Mouse (Mus musculus): Measurements from ENCODE around the gene Myo1c. TPM values are rescaled to one million over a fixed set of nuclear protein-coding genes. Genes with fewer than 3 reads are reported as not detected.
A peak's percentile ranks its signal among the peaks of the same experiment; 100 is the strongest.

Gene Myo1c
- polyA plus RNA-seq, 1 experiment = 166 TPM

- Histone ChIP-seq H3K79me2 (ENCODE audit: control insufficient read depth, insufficient read depth) (no peaks in the 10 kb centered on the region), H3K27me3 (ENCODE audit: control insufficient read depth, insufficient read depth, insufficient read length) (no peaks in the 10 kb centered on the region), H3K79me3 (ENCODE audit: low read depth) (peaks cover 1% of the 10 kb centered on the region), H3ac (ENCODE audit: control insufficient read depth, insufficient read length, low read depth) (no peak overlapping the region), H3K36me3 (ENCODE audit: control insufficient read depth, insufficient read depth) (peaks cover 79% of the 10 kb centered on the region), H3K4me3 (ENCODE audit: insufficient read depth, poor library complexity, severe bottlenecking) (no peak overlapping the region)
- TF ChIP-seq MYOG (IDR thresholded peaks at IDR 0.05; ENCODE audit: control insufficient read depth, extremely low read depth, insufficient read length) (no peak), MYOD1 (IDR thresholded peaks at IDR 0.05; ENCODE audit: control insufficient read depth, insufficient read length, low read depth) (no peak), CEBPB (IDR thresholded peaks at IDR 0.05; ENCODE audit: low read depth) (no peak)
Observed at GRCm38 (mm10) chr11:75622588-75623329, 27.5 kb upstream of the Myo1c start.

DNA sequence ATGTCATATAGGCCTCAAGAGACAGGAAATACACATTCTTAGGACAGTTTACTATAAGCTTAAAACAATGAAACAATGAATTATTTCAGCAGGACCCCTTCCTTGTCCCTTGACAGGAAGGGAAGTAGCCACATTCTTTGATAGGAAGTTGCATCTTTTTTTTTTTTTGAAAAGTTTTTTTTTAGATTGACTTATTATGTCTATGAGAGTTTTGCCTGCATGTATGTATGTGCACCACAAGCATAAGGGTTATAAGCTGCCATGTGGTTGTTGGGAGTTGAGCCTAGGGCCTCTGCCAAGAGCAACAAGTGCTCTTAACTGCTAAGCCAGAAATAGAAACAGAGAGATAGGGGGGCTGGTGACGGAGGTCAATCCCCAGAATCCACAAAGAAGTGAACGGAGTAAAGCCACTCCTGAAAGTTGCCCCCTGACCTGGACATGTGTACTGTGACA is 26.2 kb upstream of the Myo1c start:
- H3K4me3 ChIP-seq (ENCODE audit: insufficient read depth, poor library complexity, severe bottlenecking) = no peak overlapping the region
- H3K79me2 ChIP-seq (ENCODE audit: control insufficient read depth, insufficient read depth) = no peaks in the 10 kb centered on the region
- no peak overlapping the region for H3ac ChIP-seq (ENCODE audit: control insufficient read depth, insufficient read length, low read depth)
- H3K27me3 ChIP-seq (ENCODE audit: control insufficient read depth, insufficient read depth, insufficient read length) = no peaks in the 10 kb centered on the region
- peaks cover 1% of the 10 kb centered on the region for H3K79me3 ChIP-seq (ENCODE audit: low read depth)
- H3K36me3 ChIP-seq (ENCODE audit: control insufficient read depth, insufficient read depth) = peaks cover 86% of the 10 kb centered on the region
- TF ChIP-seq CTCF (IDR thresholded peaks at IDR 0.05; ENCODE audit: control insufficient read depth, insufficient read depth, insufficient read length) (no peak), MYOG (IDR thresholded peaks at IDR 0.05; ENCODE audit: control insufficient read depth, extremely low read depth, insufficient read length) (no peak), MAX (IDR thresholded peaks at IDR 0.05) (no peak), CEBPB (IDR thresholded peaks at IDR 0.05; ENCODE audit: low read depth) (no peak)

- H3K79me2 ChIP-seq (ENCODE audit: control insufficient read depth, insufficient read depth) = no peaks in the 10 kb centered on the region
- no peak for TF ChIP-seq MYOG (IDR thresholded peaks at IDR 0.05; ENCODE audit: control insufficient read depth, extremely low read depth, insufficient read length)
- TF ChIP-seq MAX (IDR thresholded peaks at IDR 0.05) = no peak
- no peak for TF ChIP-seq MYOD1 (IDR thresholded peaks at IDR 0.05; ENCODE audit: control insufficient read depth, insufficient read length, low read depth)
- no peak for TF ChIP-seq CTCF (IDR thresholded peaks at IDR 0.05; ENCODE audit: control insufficient read depth, insufficient read depth, insufficient read length)
- no peak for TF ChIP-seq CEBPB (IDR thresholded peaks at IDR 0.05; ENCODE audit: low read depth)
- no peak for TF ChIP-seq USF1 (IDR thresholded peaks at IDR 0.05; ENCODE audit: low read depth)
- TF ChIP-seq FOSL1 (IDR thresholded peaks at IDR 0.05; ENCODE audit: insufficient read depth, low read length, poor library complexity, severe bottlenecking) = no peak
- H3ac ChIP-seq (ENCODE audit: control insufficient read depth, insufficient read length, low read depth) = no peak overlapping the region
- peaks cover 75% of the 10 kb centered on the region for H3K36me3 ChIP-seq (ENCODE audit: control insufficient read depth, insufficient read depth)
- H3K4me3 ChIP-seq (ENCODE audit: insufficient read depth, poor library complexity, severe bottlenecking) = no peak overlapping the region
- no peaks in the 10 kb centered on the region for H3K27me3 ChIP-seq (ENCODE audit: control insufficient read depth, insufficient read depth, insufficient read length)
- H3K79me3 ChIP-seq (ENCODE audit: low read depth) = peaks cover 1% of the 10 kb centered on the region
Observed at GRCm38 (mm10) chr11:75625820-75626219, 24.5 kb upstream of the Myo1c start.

GRCm38 (mm10) chr11:75630098-75630497 is 20.2 kb upstream of the Myo1c start:
- Histone ChIP-seq H3K4me3 (ENCODE audit: insufficient read depth, poor library complexity, severe bottlenecking) (peak overlapping the region; percentile 45), H3K36me3 (ENCODE audit: control insufficient read depth, insufficient read depth) (peaks cover 40% of the 10 kb centered on the region), H3K79me3 (ENCODE audit: low read depth) (no peaks in the 10 kb centered on the region), H3ac (ENCODE audit: control insufficient read depth, insufficient read length, low read depth) (peak overlapping the region; percentile 87), H3K79me2 (ENCODE audit: control insufficient read depth, insufficient read depth) (no peaks in the 10 kb centered on the region), H3K27me3 (ENCODE audit: control insufficient read depth, insufficient read depth, insufficient read length) (no peaks in the 10 kb centered on the region)
- TF ChIP-seq FOSL1 (IDR thresholded peaks at IDR 0.05; ENCODE audit: insufficient read depth, low read length, poor library complexity, severe bottlenecking) (no peak), CEBPB (IDR thresholded peaks at IDR 0.05; ENCODE audit: low read depth) (no peak), MYOD1 (IDR thresholded peaks at IDR 0.05; ENCODE audit: control insufficient read depth, insufficient read length, low read depth) (no peak), MAX (IDR thresholded peaks at IDR 0.05) (no peak), MYOG (IDR thresholded peaks at IDR 0.05; ENCODE audit: control insufficient read depth, extremely low read depth, insufficient read length) (no peak), CTCF (IDR thresholded peaks at IDR 0.05; ENCODE audit: control insufficient read depth, insufficient read depth, insufficient read length) (no peak), USF1 (IDR thresholded peaks at IDR 0.05; ENCODE audit: low read depth) (no peak)

DNA sequence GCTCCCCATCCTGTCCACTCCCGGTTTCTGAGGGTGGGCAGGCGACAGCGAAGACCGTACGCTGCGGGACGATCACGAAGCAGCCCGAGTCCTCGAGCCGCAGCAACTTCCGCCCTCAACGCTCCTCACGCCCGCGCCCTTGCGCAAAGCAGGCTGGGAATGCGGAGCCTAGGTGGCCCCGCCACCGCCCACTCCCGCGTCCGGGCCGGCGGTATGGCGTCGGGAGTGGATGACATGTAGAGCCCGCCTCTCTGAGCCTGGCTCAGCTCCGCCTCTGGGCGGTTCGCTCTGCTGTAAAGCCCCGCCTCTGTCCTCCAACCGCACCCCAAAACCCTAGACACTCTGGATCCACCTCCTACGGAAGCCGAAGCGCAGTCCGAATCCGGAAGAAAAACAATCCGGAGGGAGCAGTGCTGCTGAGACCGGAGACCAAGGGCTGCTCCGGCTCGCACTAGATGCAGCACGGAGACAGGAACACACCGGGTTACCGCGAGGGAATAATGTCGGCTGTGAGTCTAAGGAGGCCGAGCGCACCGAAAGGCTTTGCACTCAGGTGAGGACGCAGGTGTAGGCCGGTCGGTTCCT is 19.6 kb upstream of the Myo1c start, which contains the start of gene Inpp5k:
Inpp5k (plus strand) TSS at position 344 of the 585 bp plus-strand sequence.
- Histone ChIP-seq H3K79me2 (ENCODE audit: control insufficient read depth, insufficient read depth) (no peaks in the 10 kb centered on the region), H3K79me3 (ENCODE audit: low read depth) (no peaks in the 10 kb centered on the region), H3K36me3 (ENCODE audit: control insufficient read depth, insufficient read depth) (peaks cover 34% of the 10 kb centered on the region), H3ac (ENCODE audit: control insufficient read depth, insufficient read length, low read depth) (peak within 1 kb of the TSS; percentile 87), H3K4me3 (ENCODE audit: insufficient read depth, poor library complexity, severe bottlenecking) (peak within 1 kb of the TSS; percentile 45), H3K27me3 (ENCODE audit: control insufficient read depth, insufficient read depth, insufficient read length) (no peaks in the 10 kb centered on the region)
- TF ChIP-seq CTCF (IDR thresholded peaks at IDR 0.05; ENCODE audit: control insufficient read depth, insufficient read depth, insufficient read length) (no peak), CEBPB (IDR thresholded peaks at IDR 0.05; ENCODE audit: low read depth) (peak; percentile 38), MYOG (IDR thresholded peaks at IDR 0.05; ENCODE audit: control insufficient read depth, extremely low read depth, insufficient read length) (no peak), FOSL1 (IDR thresholded peaks at IDR 0.05; ENCODE audit: insufficient read depth, low read length, poor library complexity, severe bottlenecking) (no peak), USF1 (IDR thresholded peaks at IDR 0.05; ENCODE audit: low read depth) (no peak), MYOD1 (IDR thresholded peaks at IDR 0.05; ENCODE audit: control insufficient read depth, insufficient read length, low read depth) (no peak), MAX (IDR thresholded peaks at IDR 0.05) (peak; percentile 98)

Measured in C2C12 (cell line).